Mouse (Mus musculus) forebrain, embryonic 14.5 days (tissue): ENCODE data around the gene Nln. TPM values are rescaled to one million over a fixed set of nuclear protein-coding genes. Genes with fewer than 3 reads are reported as not detected.
A peak's percentile ranks its signal among the peaks of the same experiment; 100 is the strongest.

Experiments
- ATAC-seq: fragments of 200-750 bp; cut with Nextera tagmentation; 2 replicates; pipeline ENCODE4 v1.8.0; 2017; ENCODE audit warnings: mild to moderate bottlenecking, moderate library complexity
- DNase-seq: peaks from one replicate; pipeline ENCODE4 v3.0.0-alpha.2; 2015; ENCODE audit warnings: low spot score
- H3K27ac ChIP-seq: fragments of 300-500 bp; sonication (generic); 2 replicates; pipeline ENCODE4 v1.5.1; 2014; ENCODE audit warnings: low read depth, mild to moderate bottlenecking, control low read depth, low read length, moderate library complexity
- H3K27me3 ChIP-seq: fragments of 300-500 bp; sonication (generic); replicated peaks from 2 replicates; pipeline ENCODE4 v1.6.1; 2014; ENCODE audit warnings: low read length, control low read depth, mixed read lengths; ENCODE audit not compliant: control insufficient read depth, insufficient read depth
- H3K36me3 ChIP-seq: fragments of 300-500 bp; sonication (generic); 2 replicates; pipeline ENCODE4 v1.6.1; 2014; ENCODE audit warnings: low read length, control low read depth; ENCODE audit not compliant: control insufficient read depth, insufficient read depth
- H3K4me1 ChIP-seq: fragments of 300-500 bp; sonication (generic); 2 replicates; pipeline ENCODE4 v1.6.1; 2014; ENCODE audit warnings: antibody characterized with exemption, low read length, control low read depth; ENCODE audit not compliant: control insufficient read depth, insufficient read depth
- H3K4me2 ChIP-seq: fragments of 300-500 bp; sonication (generic); 2 replicates; pipeline ENCODE4 v1.6.1; 2014; ENCODE audit warnings: mild to moderate bottlenecking, control low read depth, low read length
- H3K4me3 ChIP-seq: fragments of 300-500 bp; sonication (generic); 2 replicates; pipeline ENCODE4 v1.5.1; 2014; ENCODE audit warnings: low read depth, low read length, control low read depth
- H3K9ac ChIP-seq: fragments of 300-500 bp; sonication (generic); 2 replicates; pipeline ENCODE4 v1.6.1; 2014; ENCODE audit warnings: mild to moderate bottlenecking, low read length, control low read depth, moderate library complexity
- H3K9me3 ChIP-seq: fragments of 300-500 bp; sonication (generic); replicated peaks from 2 replicates; pipeline ENCODE4 v1.6.1; 2016; ENCODE audit warnings: low read length, control low read depth, mixed read lengths; ENCODE audit not compliant: control insufficient read depth
- whole genome bisulfite sequencing: fragments of 180-500 bp; shearing (Covaris S2); extraction: QIAGEN DNeasy Blood & Tissue Kit; methylation state at CpG from one replicate; pipeline ENCODE4 v1.1.7; 2014; 5-methylcytosine and 5-hydroxymethylcytosine counted together
- polyA plus RNA-seq: library from polyadenylated mRNA; unstranded; fragments of >200 nt; fragmentation: Nextera tagmentation; extraction: Ambion mirVana; gene quantifications from 2 replicates; pipeline ENCODE4 v1.2.1, GENCODE M21; 2014

Nln gene
- polyA plus RNA-seq, 1 experiment from 2014 or later = 34.6 TPM

DNA sequence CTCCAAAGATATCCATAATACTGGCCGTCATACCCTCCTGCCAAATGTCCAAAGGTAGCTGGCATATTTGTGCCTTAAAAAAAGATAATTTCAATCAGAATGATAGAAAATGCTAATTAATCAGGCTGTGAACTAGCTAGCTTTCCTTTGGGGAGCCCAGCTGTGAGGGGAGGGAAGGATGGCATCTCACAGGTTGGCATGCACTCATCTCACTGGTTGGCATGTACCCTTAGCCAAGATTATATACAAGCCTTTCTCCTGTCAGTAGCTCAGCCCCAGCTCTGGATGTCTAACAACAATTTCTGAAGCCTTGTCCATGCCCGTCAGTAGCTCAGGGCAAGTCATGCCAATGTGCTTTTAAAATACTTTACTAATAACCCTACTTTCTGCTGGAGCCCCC is 73.8 kb downstream of the Nln start:
- WGBS = 67% methylated on average over 2 of the region's 2 CpGs
- ATAC-seq (no peak), DNase-seq (peak; percentile 46)
- Histone ChIP-seq H3K9ac (no peak overlapping the region), H3K4me1 (peaks cover 40% of the 10 kb centered on the region), H3K4me3 (no peak overlapping the region), H3K9me3 (no peaks in the 10 kb centered on the region), H3K4me2 (no peak overlapping the region), H3K27ac (no peak overlapping the region), H3K27me3 (no peaks in the 10 kb centered on the region), H3K36me3 (0 out of 2 replicates have a peak, but pooled peaks cover 6% of the 10 kb centered on the region)

DNA sequence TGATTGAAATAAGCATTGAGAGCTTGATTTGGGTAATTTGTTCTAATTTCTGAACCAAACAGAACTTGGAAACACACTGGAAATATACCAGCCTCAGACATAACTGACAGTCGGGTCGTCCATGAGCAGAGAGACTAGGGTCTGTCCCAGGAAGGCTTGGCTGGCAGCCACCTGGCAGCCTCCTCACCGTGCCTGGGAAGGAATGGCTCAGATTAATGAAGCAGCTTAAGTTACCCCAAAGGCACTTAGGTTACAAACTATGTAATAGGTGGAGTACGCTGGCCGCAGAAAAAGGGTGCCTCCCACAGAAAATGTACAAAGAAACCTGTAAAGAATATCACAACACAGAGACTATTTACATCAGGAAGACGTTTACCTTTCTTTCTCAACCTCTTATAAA is 74.6 kb downstream of the Nln start:
- H3K27ac ChIP-seq = no peak overlapping the region
- DNase-seq = peak; percentile 80
- 0 out of 2 replicates have a peak, but pooled peaks cover 6% of the 10 kb centered on the region for H3K36me3 ChIP-seq
- H3K27me3 ChIP-seq = no peaks in the 10 kb centered on the region
- H3K4me3 ChIP-seq = no peak overlapping the region
- 32% methylated on average over 6 of the region's 6 CpGs for WGBS
- H3K9ac ChIP-seq = no peak overlapping the region
- H3K4me2 ChIP-seq = no peak overlapping the region
- ATAC-seq = peak; percentile 60; the same call in 1 of the 2 replicates
- no peaks in the 10 kb centered on the region for H3K9me3 ChIP-seq
- peaks cover 37% of the 10 kb centered on the region for H3K4me1 ChIP-seq

DNA sequence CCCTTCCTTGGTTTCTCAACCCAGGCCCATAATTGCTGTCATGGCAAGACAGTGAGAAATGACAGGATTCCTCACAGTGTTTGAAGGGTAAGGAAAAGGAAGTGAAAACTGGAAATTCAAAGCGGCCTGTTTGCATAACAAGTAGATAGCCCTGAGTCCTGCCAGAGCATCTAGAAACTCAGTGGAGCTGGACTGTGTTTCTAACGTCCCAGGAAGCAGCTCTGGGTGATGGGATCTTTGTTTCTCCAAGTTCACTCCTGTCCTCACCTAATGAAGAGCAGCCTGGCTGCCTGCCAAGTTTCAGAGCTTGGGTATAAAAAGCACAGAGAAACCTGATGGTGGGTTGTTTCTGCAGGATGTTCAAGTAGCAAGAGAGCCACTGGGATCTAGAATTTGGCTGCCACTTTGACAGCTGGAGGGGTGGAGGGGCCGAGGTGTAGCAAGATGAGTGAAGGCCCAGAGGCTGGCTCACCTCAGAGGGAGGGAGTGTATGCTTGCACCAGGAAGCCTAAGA is 76.7 kb downstream of the Nln start:
- H3K27me3 ChIP-seq = no peaks in the 10 kb centered on the region
- 0 out of 2 replicates have a peak, but pooled peaks cover 6% of the 10 kb centered on the region for H3K36me3 ChIP-seq
- DNase-seq (peak; percentile 54), ATAC-seq (no peak; the same call in 1 of the 2 replicates)
- peaks cover 28% of the 10 kb centered on the region for H3K4me1 ChIP-seq
- no peak overlapping the region for H3K9ac ChIP-seq
- H3K4me2 ChIP-seq = no peak overlapping the region
- H3K4me3 ChIP-seq = no peak overlapping the region
- no peaks in the 10 kb centered on the region for H3K9me3 ChIP-seq
- H3K27ac ChIP-seq = no peak overlapping the region
- WGBS = 29% methylated on average over 3 of the region's 3 CpGs

DNA sequence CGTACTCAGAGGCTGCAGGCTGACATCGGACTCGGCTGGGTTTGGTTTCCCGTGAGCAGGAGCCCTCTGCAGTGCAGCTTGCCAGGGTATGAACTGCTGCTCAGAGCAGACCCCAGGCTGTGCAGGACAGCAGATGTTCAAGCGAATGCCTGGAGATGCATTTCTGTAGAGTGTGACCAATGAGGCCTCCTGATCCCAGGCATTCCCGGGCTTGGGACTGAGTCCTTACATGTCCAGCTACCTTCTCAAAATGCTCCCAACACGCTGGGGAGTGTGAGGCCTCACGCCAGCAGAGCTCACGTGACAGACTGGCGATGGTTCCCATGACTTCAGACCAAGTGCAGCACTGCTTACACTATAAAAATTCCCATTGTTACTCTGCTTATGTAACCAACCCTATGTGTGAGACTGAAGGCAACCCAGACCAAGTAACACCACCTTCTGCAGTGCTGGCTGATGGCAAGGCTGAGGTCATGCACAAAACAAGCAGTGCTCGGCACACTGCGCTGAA is 77.5 kb downstream of the Nln start:
- no peak overlapping the region for H3K9ac ChIP-seq
- peaks cover 23% of the 10 kb centered on the region for H3K4me1 ChIP-seq
- H3K27ac ChIP-seq = peak overlapping the region; percentile 33
- H3K27me3 ChIP-seq = no peaks in the 10 kb centered on the region
- H3K9me3 ChIP-seq = no peaks in the 10 kb centered on the region
- ATAC-seq = peak; percentile 30; the same call in 1 of the 2 replicates
- H3K4me3 ChIP-seq = no peak overlapping the region
- 0 out of 2 replicates have a peak, but pooled peaks cover 6% of the 10 kb centered on the region for H3K36me3 ChIP-seq
- WGBS = 72% methylated on average over 12 of the region's 12 CpGs
- DNase-seq = no peak
- H3K4me2 ChIP-seq = no peak overlapping the region

DNA sequence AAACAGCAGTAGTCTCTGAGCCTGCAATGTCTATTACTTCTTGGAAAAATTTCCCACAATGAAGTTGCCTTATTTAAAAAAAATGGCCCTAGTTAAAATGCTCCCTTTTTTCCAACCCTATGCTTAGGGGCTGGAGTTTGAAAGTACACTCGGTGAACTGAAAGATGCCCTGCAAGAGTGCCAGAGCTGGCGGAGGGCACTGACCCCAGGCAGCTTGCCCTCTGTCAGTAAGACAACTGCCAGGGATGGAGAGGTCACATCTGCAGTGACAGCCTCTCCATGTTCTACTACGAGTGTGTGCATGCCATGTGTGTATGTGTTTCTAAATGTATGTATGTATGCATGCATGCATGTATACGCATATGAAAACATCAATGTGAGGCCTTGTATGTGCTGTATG is 78.5 kb downstream of the Nln start:
- ATAC-seq (no peak), DNase-seq (no peak)
- 93% methylated on average over 4 of the region's 4 CpGs for WGBS
- Histone ChIP-seq H3K9me3 (no peaks in the 10 kb centered on the region), H3K27me3 (no peaks in the 10 kb centered on the region), H3K36me3 (0 out of 2 replicates have a peak, but pooled peaks cover 6% of the 10 kb centered on the region), H3K9ac (no peak overlapping the region), H3K4me1 (peaks cover 18% of the 10 kb centered on the region), H3K4me3 (no peak overlapping the region), H3K4me2 (no peak overlapping the region), H3K27ac (no peak overlapping the region)

- no peak overlapping the region for H3K4me3 ChIP-seq
- H3K27ac ChIP-seq = no peak overlapping the region
- H3K9me3 ChIP-seq = no peaks in the 10 kb centered on the region
- no peaks in the 10 kb centered on the region for H3K27me3 ChIP-seq
- H3K4me1 ChIP-seq = peaks cover 15% of the 10 kb centered on the region
- DNase-seq (no peak), ATAC-seq (no peak)
- H3K36me3 ChIP-seq = 0 out of 2 replicates have a peak, but pooled peaks cover 6% of the 10 kb centered on the region
- H3K4me2 ChIP-seq = no peak overlapping the region
- no peak overlapping the region for H3K9ac ChIP-seq
Measured at GRCm38 (mm10) chr13:104029511-104029910, 79.9 kb downstream of the Nln start.

DNA sequence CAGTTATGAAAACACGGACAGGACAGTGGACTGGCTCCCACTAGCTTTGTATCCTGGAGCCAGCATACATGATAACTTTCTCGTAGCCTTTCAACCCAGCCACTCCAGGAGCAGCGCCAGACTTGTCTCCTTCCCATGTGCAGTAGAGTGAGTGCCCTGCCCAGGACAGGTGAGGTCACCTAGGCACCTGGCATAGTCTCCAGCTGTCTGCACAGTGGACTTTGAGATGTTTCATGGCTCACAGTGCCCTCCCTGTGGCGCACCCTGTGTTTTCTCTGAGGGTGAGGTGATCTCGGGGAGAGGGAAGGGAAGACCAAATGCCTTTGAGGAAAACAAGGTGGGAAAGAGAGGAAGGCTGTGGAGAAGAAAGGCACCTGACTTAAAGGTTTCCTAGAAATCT is 80.3 kb downstream of the Nln start:
- peaks cover 11% of the 10 kb centered on the region for H3K4me1 ChIP-seq
- H3K4me2 ChIP-seq = no peak overlapping the region
- no peak for DNase-seq
- H3K9me3 ChIP-seq = no peaks in the 10 kb centered on the region
- no peak for ATAC-seq
- 0 out of 2 replicates have a peak, but pooled peaks cover 3% of the 10 kb centered on the region for H3K36me3 ChIP-seq
- H3K27ac ChIP-seq = no peak overlapping the region
- no peak overlapping the region for H3K4me3 ChIP-seq
- H3K9ac ChIP-seq = no peak overlapping the region
- no peaks in the 10 kb centered on the region for H3K27me3 ChIP-seq
- WGBS = 97% methylated on average over 5 of the region's 5 CpGs

DNA sequence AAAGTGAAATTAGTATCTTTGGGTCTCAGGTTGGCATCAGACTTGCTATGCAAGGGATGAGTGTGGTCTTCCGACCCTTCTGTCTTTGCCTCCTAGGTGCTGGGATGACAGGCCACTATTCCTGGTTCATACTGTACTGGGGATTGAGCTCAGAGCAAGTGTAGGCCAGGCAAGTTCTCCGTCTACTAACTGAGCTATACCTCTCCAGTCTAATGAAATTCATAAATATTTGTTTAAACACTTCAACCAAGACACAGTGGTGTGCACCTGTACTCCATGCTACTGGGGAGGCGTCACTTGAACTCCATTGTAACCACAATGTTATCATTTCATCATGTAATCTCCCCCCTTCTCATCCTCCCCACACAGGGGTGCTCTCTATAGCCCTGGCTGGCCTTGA is 82.9 kb downstream of the Nln start:
- Histone ChIP-seq H3K9ac (no peak overlapping the region), H3K27me3 (no peaks in the 10 kb centered on the region), H3K4me2 (no peak overlapping the region), H3K4me3 (no peak overlapping the region), H3K4me1 (no peaks in the 10 kb centered on the region), H3K9me3 (no peaks in the 10 kb centered on the region), H3K27ac (no peak overlapping the region), H3K36me3 (no peaks in the 10 kb centered on the region)
- ATAC-seq (no peak), DNase-seq (no peak)
- 95% methylated on average over 3 of the region's 3 CpGs for WGBS

DNA sequence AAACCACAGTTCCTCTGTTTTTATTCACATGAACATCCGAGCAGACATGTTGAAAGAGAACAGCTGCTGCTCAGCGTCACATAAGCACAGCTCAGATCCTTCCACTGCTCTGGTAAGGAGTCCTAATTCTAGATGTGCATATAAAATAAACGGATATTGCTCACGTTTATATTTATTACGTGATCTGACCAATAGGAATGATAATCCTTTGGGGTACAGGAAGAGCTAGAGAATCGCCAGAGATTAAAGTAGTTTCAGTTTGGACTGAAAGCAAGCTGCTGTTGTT is 83.8 kb downstream of the Nln start:
- ATAC-seq (no peak), DNase-seq (no peak)
- Histone ChIP-seq H3K36me3 (no peaks in the 10 kb centered on the region), H3K4me2 (no peak overlapping the region), H3K4me1 (no peaks in the 10 kb centered on the region), H3K9me3 (no peaks in the 10 kb centered on the region), H3K27ac (no peak overlapping the region), H3K4me3 (no peak overlapping the region), H3K27me3 (no peaks in the 10 kb centered on the region), H3K9ac (no peak overlapping the region)
- WGBS = 75% methylated on average over 6 of the region's 6 CpGs
